Mouse (Mus musculus) embryonic fibroblast, embryonic 13.5 days (primary cell): ENCODE results near the gene Il13.

ENCODE experiments used
- CTCF ChIP-seq: IDR thresholded peaks from 2 replicates; pipeline ENCODE4 v1.5.1; 2011; ENCODE audit warnings: mild to moderate bottlenecking, control low read depth, low read length, moderate library complexity, borderline replicate concordance; ENCODE audit not compliant: insufficient read depth
- POLR2A ChIP-seq: IDR thresholded peaks from 2 replicates; pipeline ENCODE4 v1.6.1; 2011; ENCODE audit warnings: low read depth, mild to moderate bottlenecking, control low read depth, low read length, moderate library complexity

- peak; percentile 83 for TF ChIP-seq CTCF
- TF ChIP-seq POLR2A: no peak
These were observed 44.1 kb downstream of the Il13 start for GRCm38 (mm10) chr11:53590368-53590768.
